Mouse (Mus musculus) lung, adult 2 months (tissue): ENCODE measurements around the gene Desi1. TPM values are rescaled to one million over a fixed set of nuclear protein-coding genes. Genes with fewer than 3 reads are reported as not detected.

Source experiments
- DNase-seq: peaks from one replicate; pipeline ENCODE4 v3.0.0; 2022
- H3K4me1 ChIP-seq: fragments of 200-500 bp; 2 replicates; pipeline ENCODE4 v1.6.1; 2011; ENCODE audit warnings: low read length; ENCODE audit not compliant: control insufficient read depth, insufficient read depth
- H3K4me3 ChIP-seq: fragments of 200-500 bp; replicated peaks from 2 replicates; pipeline ENCODE3; 2011; ENCODE audit warnings: low read depth, mild to moderate bottlenecking, control low read depth, low read length; ENCODE audit errors: extremely low read depth
- CTCF ChIP-seq: fragments of 200-500 bp; IDR thresholded peaks from 2 replicates; pipeline ENCODE4 v1.5.1; 2011; ENCODE audit warnings: mild to moderate bottlenecking, low read length, control low read depth; ENCODE audit not compliant: insufficient read depth
- POLR2A ChIP-seq: fragments of 200-500 bp; IDR thresholded peaks from 2 replicates; pipeline ENCODE4 v1.6.1; 2011; ENCODE audit warnings: low read depth, mild to moderate bottlenecking, control low read depth, low read length, borderline replicate concordance; ENCODE audit errors: extremely low read depth
- WGBS: fragments of 180-500 bp; shearing (Covaris S2); methylation state at CpG from one replicate; pipeline ENCODE4 v1.1.7; 2018; 5-methylcytosine and 5-hydroxymethylcytosine counted together
- polyA plus RNA-seq: library from polyadenylated mRNA; depleted of rRNA; stranded (reverse); fragments of >200 nt; gene quantifications from 2 replicates; pipeline ENCODE4 v1.2.3, GENCODE M21; 2012

The Desi1 gene
- polyA plus RNA-seq, 1 experiment: 24.0 TPM

- Histone ChIP-seq H3K4me1 (no peaks in the 10 kb centered on the region), H3K4me3 (no peak overlapping the region)
- no peak for TF ChIP-seq CTCF
- TF ChIP-seq POLR2A: no peak
- 44% methylated on average over 13 of the region's 13 CpGs for WGBS
- no peak for DNase-seq
These were observed 11.1 kb downstream of the Desi1 start for GRCm38 (mm10) chr15:82022535-82023088.

GRCm38 (mm10) chr15:82019288-82019687 lies 14.4 kb downstream of the Desi1 start:
- TF ChIP-seq CTCF (no peak), POLR2A (no peak)

GRCm38 (mm10) chr15:82017461-82017860 lies 16.2 kb downstream of the Desi1 start:
- Histone ChIP-seq H3K4me1 (peaks cover 7% of the 10 kb centered on the region), H3K4me3 (no peak overlapping the region)
- no peak for DNase-seq
- TF ChIP-seq POLR2A: no peak
- WGBS: 54% methylated on average over 4 of the region's 4 CpGs

More at GRCm38 (mm10) chr15:82019288-82019687, 14.4 kb downstream of the Desi1 start:
- DNase-seq: no peak
- Histone ChIP-seq H3K4me3 (no peak overlapping the region), H3K4me1 (peaks cover 5% of the 10 kb centered on the region)
- WGBS: 74% methylated on average over 3 of the region's 3 CpGs

- Histone ChIP-seq H3K4me3 (peak overlapping the region; percentile 87), H3K4me1 (peaks cover 7% of the 10 kb centered on the region)
- 8% methylated on average over 6 of the region's 6 CpGs for WGBS
- DNase-seq: no peak
- TF ChIP-seq CTCF: no peak
- no peak for TF ChIP-seq POLR2A
These were observed 16.8 kb downstream of the Desi1 start for GRCm38 (mm10) chr15:82016830-82017229.

- peak; percentile 81; the same call in 1 of the 2 replicates for TF ChIP-seq POLR2A
- TF ChIP-seq CTCF: no peak
- under 1% methylated on average over 53 of the region's 53 CpGs for WGBS
These were observed 17.4 kb downstream of the Desi1 start for GRCm38 (mm10) chr15:82016101-82016808.

GRCm38 (mm10) chr15:82015392-82016100 lies 18.1 kb downstream of the Desi1 start:
- H3K4me1 ChIP-seq: peaks cover 7% of the 10 kb centered on the region
- no peak for TF ChIP-seq POLR2A
- no peak for TF ChIP-seq CTCF
- peak overlapping the region; percentile 87 for H3K4me3 ChIP-seq
- peak; percentile 44 for DNase-seq
- under 1% methylated on average over 39 of the region's 39 CpGs for WGBS

More at GRCm38 (mm10) chr15:82016101-82016808, 17.4 kb downstream of the Desi1 start:
- peaks cover 7% of the 10 kb centered on the region for H3K4me1 ChIP-seq
- peak; percentile 100 for DNase-seq
- peak overlapping the region; percentile 87 for H3K4me3 ChIP-seq

- 16% methylated on average over 9 of the region's 9 CpGs for WGBS
- TF ChIP-seq CTCF (no peak), POLR2A (no peak)
- no peak for DNase-seq
- Histone ChIP-seq H3K4me1 (peaks cover 7% of the 10 kb centered on the region), H3K4me3 (peak overlapping the region; percentile 87)
These were observed 18.8 kb downstream of the Desi1 start for GRCm38 (mm10) chr15:82014745-82015391.

- TF ChIP-seq POLR2A: no peak
- TF ChIP-seq CTCF: no peak
- Histone ChIP-seq H3K4me1 (peaks cover 7% of the 10 kb centered on the region), H3K4me3 (no peak overlapping the region)
- DNase-seq: no peak
- 76% methylated on average over 6 of the region's 6 CpGs for WGBS
These were observed 21.7 kb downstream of the Desi1 start for GRCm38 (mm10) chr15:82011947-82012346.

- H3K4me3 ChIP-seq: no peak overlapping the region
- no peak for DNase-seq
- H3K4me1 ChIP-seq: no peaks in the 10 kb centered on the region
- WGBS: 83% methylated on average over 8 of the region's 8 CpGs
- TF ChIP-seq POLR2A (no peak), CTCF (no peak)
These were observed 29.4 kb downstream of the Desi1 start for GRCm38 (mm10) chr15:82004257-82004656.
